Mouse (Mus musculus): ENCODE results near the gene Whrn. TPM values are rescaled to one million over a fixed set of nuclear protein-coding genes. Genes with fewer than 3 reads are reported as not detected.

The Whrn gene
- polyA plus RNA-seq, 1 experiment from 2014 or later, result 1.9 TPM

- DNase-seq (ENCODE audit: low spot score) (no peak), ATAC-seq (no peak)
- Histone ChIP-seq H3K4me3 (ENCODE audit: low read depth, low read length) (no peak overlapping the region), H3K27me3 (replicated peaks; ENCODE audit: insufficient read depth, low read length) (no peaks in the 10 kb centered on the region), H3K4me1 (ENCODE audit: insufficient read depth, low read depth, low read length) (no peaks in the 10 kb centered on the region), H3K9me3 (ENCODE audit: low read length) (no peaks in the 10 kb centered on the region), H3K4me2 (replicated peaks; ENCODE audit: low read depth, low read length) (no peak overlapping the region), H3K27ac (ENCODE audit: low read length) (no peak overlapping the region), H3K36me3 (ENCODE audit: insufficient read depth, low read length) (no peaks in the 10 kb centered on the region), H3K9ac (replicated peaks; ENCODE audit: low read depth) (no peak overlapping the region)
- no peak for TF ChIP-seq CTCF (IDR thresholded peaks at IDR 0.05)
- TF ChIP-seq EP300 (IDR thresholded peaks at IDR 0.05), result no peak
- WGBS, result 71% methylated on average over 5 of the region's 5 CpGs
Measured at GRCm38 (mm10) chr4:63431098-63431497, 64.7 kb downstream of the Whrn start.

- Histone ChIP-seq H3K9me3 (ENCODE audit: low read length) (no peaks in the 10 kb centered on the region), H3K4me2 (replicated peaks; ENCODE audit: low read depth, low read length) (no peak overlapping the region), H3K4me1 (ENCODE audit: insufficient read depth, low read depth, low read length) (no peaks in the 10 kb centered on the region), H3K4me3 (ENCODE audit: low read depth, low read length) (no peak overlapping the region), H3K9ac (replicated peaks; ENCODE audit: low read depth) (no peak overlapping the region), H3K36me3 (ENCODE audit: insufficient read depth, low read length) (no peaks in the 10 kb centered on the region), H3K27ac (ENCODE audit: low read length) (no peak overlapping the region), H3K27me3 (replicated peaks; ENCODE audit: insufficient read depth, low read length) (no peaks in the 10 kb centered on the region)
- DNase-seq (ENCODE audit: low spot score), result no peak
- no peak for ATAC-seq
- 44% methylated on average over 3 of the region's 3 CpGs for WGBS
- TF ChIP-seq CTCF (IDR thresholded peaks at IDR 0.05), result no peak
Measured at GRCm38 (mm10) chr4:63430357-63430756, 65.4 kb downstream of the Whrn start.

GRCm38 (mm10) chr4:63426308-63426707, 69.5 kb downstream of the Whrn start:
- Histone ChIP-seq H3K9me3 (ENCODE audit: low read length) (no peaks in the 10 kb centered on the region), H3K9ac (replicated peaks; ENCODE audit: low read depth) (no peak overlapping the region), H3K36me3 (ENCODE audit: insufficient read depth, low read length) (no peaks in the 10 kb centered on the region), H3K4me3 (ENCODE audit: low read depth, low read length) (no peak overlapping the region), H3K4me1 (ENCODE audit: insufficient read depth, low read depth, low read length) (no peaks in the 10 kb centered on the region), H3K27ac (ENCODE audit: low read length) (no peak overlapping the region), H3K27me3 (replicated peaks; ENCODE audit: insufficient read depth, low read length) (no peaks in the 10 kb centered on the region), H3K4me2 (replicated peaks; ENCODE audit: low read depth, low read length) (no peak overlapping the region)
- ATAC-seq (no peak), DNase-seq (ENCODE audit: low spot score) (no peak)
- TF ChIP-seq CTCF (IDR thresholded peaks at IDR 0.05) (no peak), EP300 (IDR thresholded peaks at IDR 0.05) (no peak)
- 59% methylated on average over 8 of the region's 8 CpGs for WGBS

DNA sequence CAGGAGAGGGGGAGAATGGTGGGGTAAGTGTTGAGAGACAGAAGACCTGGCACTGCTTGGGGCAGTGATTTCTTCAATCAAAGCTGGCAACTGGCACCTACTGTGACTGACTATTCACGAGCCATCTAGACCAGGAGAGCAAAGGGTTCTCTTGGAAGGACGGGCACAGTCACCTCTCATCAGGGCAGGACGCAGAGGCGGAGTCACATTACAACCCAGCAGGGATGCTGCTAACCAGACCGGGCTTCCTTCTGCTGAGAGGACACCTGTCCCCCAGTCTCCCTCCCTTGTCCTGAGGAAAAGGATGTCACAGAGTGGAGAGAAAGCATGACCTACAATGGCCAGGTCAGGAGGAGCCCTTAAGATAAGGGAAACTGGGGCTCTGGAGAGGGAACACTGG, 72.0 kb downstream of the Whrn start:
- H3K36me3 ChIP-seq (ENCODE audit: insufficient read depth, low read length), result no peaks in the 10 kb centered on the region
- no peak overlapping the region for H3K4me3 ChIP-seq (ENCODE audit: low read depth, low read length)
- TF ChIP-seq CTCF (IDR thresholded peaks at IDR 0.05) (no peak), EP300 (IDR thresholded peaks at IDR 0.05) (no peak)
- no peak overlapping the region for H3K27ac ChIP-seq (ENCODE audit: low read length)
- DNase-seq (ENCODE audit: low spot score) (no peak), ATAC-seq (no peak)
- no peaks in the 10 kb centered on the region for H3K27me3 ChIP-seq (replicated peaks; ENCODE audit: insufficient read depth, low read length)
- no peaks in the 10 kb centered on the region for H3K4me1 ChIP-seq (ENCODE audit: insufficient read depth, low read depth, low read length)
- no peaks in the 10 kb centered on the region for H3K9me3 ChIP-seq (ENCODE audit: low read length)
- no peak overlapping the region for H3K9ac ChIP-seq (replicated peaks; ENCODE audit: low read depth)
- no peak overlapping the region for H3K4me2 ChIP-seq (replicated peaks; ENCODE audit: low read depth, low read length)
- 42% methylated on average over 5 of the region's 5 CpGs for WGBS

DNA sequence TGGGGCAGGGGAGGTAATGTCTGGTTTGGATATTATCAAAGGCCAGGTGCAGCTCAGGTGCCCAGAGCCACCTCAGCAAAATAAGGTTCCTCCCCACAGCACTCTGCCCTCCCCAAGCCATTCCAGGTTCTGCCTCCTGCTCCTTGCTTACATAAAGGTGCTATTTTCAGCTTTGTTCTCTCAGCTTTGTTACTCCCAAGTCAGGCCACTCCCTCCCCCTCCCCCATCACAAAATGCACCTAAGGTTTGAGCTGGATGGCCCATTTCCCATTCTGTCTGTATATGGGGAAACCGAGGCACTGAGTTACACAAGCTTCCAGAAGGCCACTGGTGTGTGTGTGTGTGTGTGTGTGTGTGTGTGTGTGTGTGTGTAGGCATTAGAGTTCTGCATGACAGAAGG, 72.6 kb downstream of the Whrn start:
- Histone ChIP-seq H3K27ac (ENCODE audit: low read length) (no peak overlapping the region), H3K9ac (replicated peaks; ENCODE audit: low read depth) (no peak overlapping the region), H3K4me1 (ENCODE audit: insufficient read depth, low read depth, low read length) (no peaks in the 10 kb centered on the region), H3K9me3 (ENCODE audit: low read length) (no peaks in the 10 kb centered on the region), H3K4me3 (ENCODE audit: low read depth, low read length) (no peak overlapping the region), H3K36me3 (ENCODE audit: insufficient read depth, low read length) (no peaks in the 10 kb centered on the region), H3K27me3 (replicated peaks; ENCODE audit: insufficient read depth, low read length) (no peaks in the 10 kb centered on the region), H3K4me2 (replicated peaks; ENCODE audit: low read depth, low read length) (no peak overlapping the region)
- 65% methylated on average over 1 of the region's 1 CpGs for WGBS
- DNase-seq (ENCODE audit: low spot score) (no peak), ATAC-seq (no peak)
- TF ChIP-seq CTCF (IDR thresholded peaks at IDR 0.05) (no peak), EP300 (IDR thresholded peaks at IDR 0.05) (no peak)

- 59% methylated on average over 14 of the region's 14 CpGs for WGBS
- no peak overlapping the region for H3K9ac ChIP-seq (replicated peaks; ENCODE audit: low read depth)
- H3K4me3 ChIP-seq (ENCODE audit: low read depth, low read length), result no peak overlapping the region
- no peaks in the 10 kb centered on the region for H3K9me3 ChIP-seq (ENCODE audit: low read length)
- DNase-seq (ENCODE audit: low spot score) (no peak), ATAC-seq (no peak)
- no peak overlapping the region for H3K27ac ChIP-seq (ENCODE audit: low read length)
- H3K36me3 ChIP-seq (ENCODE audit: insufficient read depth, low read length), result no peaks in the 10 kb centered on the region
- TF ChIP-seq CTCF (IDR thresholded peaks at IDR 0.05) (no peak), EP300 (IDR thresholded peaks at IDR 0.05) (no peak)
- H3K27me3 ChIP-seq (replicated peaks; ENCODE audit: insufficient read depth, low read length), result no peaks in the 10 kb centered on the region
- no peak overlapping the region for H3K4me2 ChIP-seq (replicated peaks; ENCODE audit: low read depth, low read length)
- H3K4me1 ChIP-seq (ENCODE audit: insufficient read depth, low read depth, low read length), result no peaks in the 10 kb centered on the region
Measured at GRCm38 (mm10) chr4:63420143-63420920, 75.5 kb downstream of the Whrn start.

Measured in lung, postnatal 0 days (tissue).